12 mouse cellular contexts compared by ENCODE assay signal in genomic region chr10:83100890-83101289, GRCm38 (mm10).
DNase-seq lines count a peak whose midpoint lies in the region; TF ChIP-seq lines count a peak whose summit lies in the region.
"Had no signal": no experiment of that assay in that cellular context is flagged by ENCODE, and none has a peak within 500 bp of the region (broad histone marks: within the 10 kb centered on the region; RNA-seq: fewer than 3 reads in every experiment).

No protein-coding gene starts in this region.

- H3K36me3 ChIP-seq in myocyte (ENCODE audit: control insufficient read depth, insufficient read depth): no peaks in the 10 kb centered on the region
- H3K36me3 ChIP-seq: limb, embryonic 13.5 days had no signal

- peak overlapping the region; percentile 24 for H3K4me2 ChIP-seq in myocyte (ENCODE audit: low read depth)
- H3K4me2 ChIP-seq: limb, embryonic 13.5 days had no signal

- H3ac ChIP-seq in myocyte (ENCODE audit: control insufficient read depth, insufficient read length): no peak overlapping the region

- DNase-seq in heart, postnatal 4 days: peak; percentile 27
- DNase-seq in heart, postnatal 10 days: no peak
- DNase-seq in lung, postnatal 14 days: peak; percentile 4
- DNase-seq in lung, adult 2 months: no peak
- DNase-seq in cerebellum, adult 11-12 months: no peak
- DNase-seq in left cerebral cortex, postnatal 4 days: no peak
- DNase-seq: adrenal gland, postnatal 14 days; cerebellum, adult 11 months had no signal

- WGBS in lung, adult 2 months: 35% methylated on average over 8 of the region's 8 CpGs
- 1% methylated on average over 8 of the region's 8 CpGs for WGBS in bone marrow, adult 2 months

- peaks cover 10% of the 10 kb centered on the region for H3K4me1 ChIP-seq in lung, adult 2 months (ENCODE audit: control insufficient read depth, insufficient read depth, low read length)
- peaks cover 4% of the 10 kb centered on the region for H3K4me1 ChIP-seq in bone marrow, adult 2 months (ENCODE audit: control insufficient read depth, insufficient read depth, low read length)

- no peak overlapping the region for H3K4me3 ChIP-seq in lung, adult 2 months (replicated peaks; ENCODE audit: extremely low read depth, low read depth, low read length)
- no peak overlapping the region for H3K4me3 ChIP-seq in bone marrow, adult 2 months (replicated peaks; ENCODE audit: control insufficient read depth, low read depth, low read length)
- no peak overlapping the region for H3K4me3 ChIP-seq in myocyte
- H3K4me3 ChIP-seq: limb, embryonic 13.5 days had no signal

- TF ChIP-seq POLR2A in lung, adult 2 months (IDR thresholded peaks at IDR 0.05; ENCODE audit: borderline replicate concordance, extremely low read depth, low read depth, low read length): no peak
- TF ChIP-seq POLR2A in bone marrow, adult 2 months (IDR thresholded peaks at IDR 0.05; ENCODE audit: borderline replicate concordance, control insufficient read depth, low read depth, low read length): no peak
- TF ChIP-seq POLR2A in myocyte (IDR thresholded peaks at IDR 0.05; ENCODE audit: insufficient read length, low read depth): no peak

- H3K27ac ChIP-seq in bone marrow, adult 2 months (ENCODE audit: control insufficient read depth, insufficient read depth, low read depth, low read length, poor library complexity): peak overlapping the region; percentile 72
- H3K27ac ChIP-seq: hindbrain, postnatal 0 days; limb, embryonic 13.5 days had no signal

- TF ChIP-seq CTCF in lung, adult 2 months (IDR thresholded peaks at IDR 0.05; ENCODE audit: insufficient read depth, low read length): no peak
- TF ChIP-seq CTCF in bone marrow, adult 2 months (IDR thresholded peaks at IDR 0.05; ENCODE audit: control insufficient read depth, insufficient read depth, low read length): no peak

- intact Hi-C loops in heart, postnatal 10 days (cut with DNase I): loop anchor here (5.0 kb wide), 1 partner anchor 86 kb away; no protein-coding TSS in a partner anchor
- intact Hi-C loops in left cerebral cortex, postnatal 4 days (cut with DNase I): loop anchor here (5.0 kb wide), 1 partner anchor 114 kb away; the partner anchor contains the start of gene Chst11

- no peaks in the 10 kb centered on the region for H3K27me3 ChIP-seq in myocyte (ENCODE audit: control insufficient read depth, insufficient read depth, insufficient read length)

- no peaks in the 10 kb centered on the region for H3K79me2 ChIP-seq in myocyte (ENCODE audit: control insufficient read depth, insufficient read depth)

TF ChIP-seq in myocyte, 11 proteins besides CTCF, POLR2A, EP300 and RAD21:
- TF ChIP-seq REST (IDR thresholded peaks at IDR 0.05; ENCODE audit: insufficient read depth, insufficient read length): no peak
- no peak for TF ChIP-seq USF1 (IDR thresholded peaks at IDR 0.05; ENCODE audit: low read depth)
- TF ChIP-seq E2F4 (IDR thresholded peaks at IDR 0.05; ENCODE audit: insufficient read depth): no peak
- TF ChIP-seq MAX (IDR thresholded peaks at IDR 0.05; ENCODE audit: low read depth): no peak
- no peak for TF ChIP-seq MYOD1 (IDR thresholded peaks at IDR 0.05; ENCODE audit: control insufficient read depth in 1 of 3, insufficient read length in 2 of 3, low read depth in 2 of 3)
- no peak for TF ChIP-seq TCF12 (IDR thresholded peaks at IDR 0.05; ENCODE audit: insufficient read depth, poor library complexity, severe bottlenecking)
- no peak for TF ChIP-seq TCF3 (IDR thresholded peaks at IDR 0.05; ENCODE audit: insufficient read length, low read depth)
TF ChIP-seq in myocyte: peak in this region for 0.

Comparison
In these comparisons a context has a peak if more than half of its experiments do, and no peak if none do; other contexts are left out.
1. DNase-seq: peak in heart, postnatal 4 days (single experiment) and lung, postnatal 14 days (single experiment); none in heart, postnatal 10 days (0 of 2), lung, adult 2 months (single experiment), cerebellum, adult 11-12 months (single experiment) and left cerebral cortex, postnatal 4 days (single experiment).